8 mouse cellular contexts compared by ENCODE assay signal in genomic region chr9:40391852-40392695, GRCm38 (mm10).
A peak's percentile ranks its signal among the peaks of the same experiment; 100 is the strongest.
DNase-seq lines count a peak whose midpoint lies in the region; ATAC-seq and TF ChIP-seq lines count a peak whose summit lies in the region.

No protein-coding gene starts in this region.

- peak; percentile 83 for ATAC-seq in kidney, embryonic 15.5 days (replicated peaks; ENCODE audit: low FRiP score)
- ATAC-seq in forebrain, embryonic 15.5 days (replicated peaks): peak; percentile 89
- ATAC-seq in liver, postnatal 0 days: no peak
- peak; percentile 74 for ATAC-seq in stomach, embryonic 15.5 days (ENCODE audit: insufficient read depth, low FRiP score, low read depth)

- peak overlapping the region; percentile 61 for H3K27ac ChIP-seq in kidney, embryonic 15.5 days
- H3K27ac ChIP-seq in forebrain, embryonic 15.5 days (replicated peaks): peak overlapping the region; percentile 82
- H3K27ac ChIP-seq in liver, postnatal 0 days (ENCODE audit: low read depth): no peak overlapping the region
- peak overlapping the region; percentile 38; the same call in 1 of the 2 replicates for H3K27ac ChIP-seq in stomach, embryonic 15.5 days

- 25% methylated on average over 20 of the region's 20 CpGs for WGBS in kidney, embryonic 15.5 days
- 16% methylated on average over 20 of the region's 20 CpGs for WGBS in forebrain, embryonic 15.5 days
- 47% methylated on average over 20 of the region's 20 CpGs for WGBS in liver, postnatal 0 days (ENCODE audit: insufficient replicate concordance)
- WGBS in stomach, embryonic 15.5 days: 28% methylated on average over 20 of the region's 20 CpGs

- peak overlapping the region; percentile 48 for H3K4me2 ChIP-seq in kidney, embryonic 15.5 days
- peak overlapping the region; percentile 45 for H3K4me2 ChIP-seq in forebrain, embryonic 15.5 days (replicated peaks)
- H3K4me2 ChIP-seq in liver, postnatal 0 days (ENCODE audit: low read depth, low read length): peak overlapping the region; percentile 49
- peak overlapping the region; percentile 34 for H3K4me2 ChIP-seq in stomach, embryonic 15.5 days

- peak overlapping the region; percentile 16; the same call in 1 of the 2 replicates for H3K4me3 ChIP-seq in kidney, embryonic 15.5 days (replicated peaks)
- peak overlapping the region; percentile 23 for H3K4me3 ChIP-seq in forebrain, embryonic 15.5 days
- no peak overlapping the region for H3K4me3 ChIP-seq in liver, postnatal 0 days (ENCODE audit: low read depth, low read length)
- H3K4me3 ChIP-seq in stomach, embryonic 15.5 days (replicated peaks): no peak overlapping the region

- peak overlapping the region; percentile 35; the same call in 1 of the 2 replicates for H3K9ac ChIP-seq in kidney, embryonic 15.5 days
- peak overlapping the region; percentile 42 for H3K9ac ChIP-seq in forebrain, embryonic 15.5 days (replicated peaks)
- H3K9ac ChIP-seq in liver, postnatal 0 days (replicated peaks): no peak overlapping the region
- H3K9ac ChIP-seq in stomach, embryonic 15.5 days: no peak overlapping the region

- peak; percentile 38; the same call in 1 of the 2 replicates for TF ChIP-seq CTCF in liver, postnatal 0 days (IDR thresholded peaks at IDR 0.05; ENCODE audit: low read depth)

- H3K4me1 ChIP-seq in kidney, embryonic 15.5 days: peaks cover 21% of the 10 kb centered on the region
- H3K4me1 ChIP-seq in forebrain, embryonic 15.5 days: peaks cover 23% of the 10 kb centered on the region
- peaks cover 3% of the 10 kb centered on the region; the same call in 1 of the 2 replicates for H3K4me1 ChIP-seq in liver, postnatal 0 days (ENCODE audit: insufficient read depth)
- H3K4me1 ChIP-seq in stomach, embryonic 15.5 days: peaks cover 11% of the 10 kb centered on the region; the same call in 1 of the 2 replicates

- no peaks in the 10 kb centered on the region for H3K36me3 ChIP-seq in kidney, embryonic 15.5 days
- H3K36me3 ChIP-seq in forebrain, embryonic 15.5 days: no peaks in the 10 kb centered on the region
- H3K36me3 ChIP-seq in liver, postnatal 0 days (replicated peaks; ENCODE audit: insufficient read depth, low read length): no peaks in the 10 kb centered on the region
- no peaks in the 10 kb centered on the region for H3K36me3 ChIP-seq in stomach, embryonic 15.5 days

- no peak for DNase-seq in kidney, postnatal 14 days
- peak; percentile 76 for DNase-seq in cerebellum, adult 11 months
- peak; percentile 76 to 87 for DNase-seq in layer of hippocampus, adult 18-20 months (ENCODE audit: low spot score in 2 of 2)
- no peak for DNase-seq in liver, postnatal 0 days
- no peak for DNase-seq in thymus, postnatal 10 days (ENCODE audit: low spot score in 2 of 2)

- no peaks in the 10 kb centered on the region for H3K27me3 ChIP-seq in kidney, embryonic 15.5 days
- H3K27me3 ChIP-seq in forebrain, embryonic 15.5 days: no peaks in the 10 kb centered on the region
- no peaks in the 10 kb centered on the region for H3K27me3 ChIP-seq in liver, postnatal 0 days (ENCODE audit: insufficient read depth, low read length)
- H3K27me3 ChIP-seq in stomach, embryonic 15.5 days (replicated peaks): no peaks in the 10 kb centered on the region

- no peak for TF ChIP-seq EP300 in liver, postnatal 0 days (IDR thresholded peaks at IDR 0.05; ENCODE audit: low read depth)

- no peaks in the 10 kb centered on the region for H3K9me3 ChIP-seq in kidney, embryonic 15.5 days (replicated peaks)
- H3K9me3 ChIP-seq in forebrain, embryonic 15.5 days: no peaks in the 10 kb centered on the region
- H3K9me3 ChIP-seq in liver, postnatal 0 days (ENCODE audit: low read length): no peaks in the 10 kb centered on the region
- no peaks in the 10 kb centered on the region for H3K9me3 ChIP-seq in stomach, embryonic 15.5 days

Comparison
In these comparisons a context has a peak if more than half of its experiments do, and no peak if none do; other contexts are left out.
1. H3K4me3 ChIP-seq: peak in kidney, embryonic 15.5 days (single experiment) and forebrain, embryonic 15.5 days (single experiment); none in liver, postnatal 0 days (single experiment) and stomach, embryonic 15.5 days (single experiment).
2. H3K9ac ChIP-seq: peak in kidney, embryonic 15.5 days (single experiment) and forebrain, embryonic 15.5 days (single experiment); none in liver, postnatal 0 days (single experiment) and stomach, embryonic 15.5 days (single experiment).
3. DNase-seq: peak in cerebellum, adult 11 months (single experiment) and layer of hippocampus, adult 18-20 months (2 of 2); none in kidney, postnatal 14 days (single experiment), liver, postnatal 0 days (single experiment) and thymus, postnatal 10 days (0 of 2).
4. Peak in every context shown above with its lines, with median percentiles within 50 percentile points of each other: H3K4me2 ChIP-seq.